Mouse (Mus musculus) thymus, adult 2 months (tissue): Measurements from ENCODE around the gene Ncbp1.
A peak's percentile ranks its signal among the peaks of the same experiment; 100 is the strongest.

ENCODE experiments used
- CTCF ChIP-seq: fragments of 200-500 bp; IDR thresholded peaks from 2 replicates; pipeline ENCODE4 v1.5.1; 2012; ENCODE audit warnings: mild to moderate bottlenecking, control low read depth, low read length, moderate library complexity, borderline replicate concordance; ENCODE audit not compliant: control insufficient read depth, poor library complexity, insufficient read depth; ENCODE audit errors: extremely low read depth
- POLR2A ChIP-seq: fragments of 200-500 bp; IDR thresholded peaks from 2 replicates; pipeline ENCODE4 v1.6.1; 2012; ENCODE audit warnings: mild to moderate bottlenecking, low read length, control low read depth, moderate library complexity; ENCODE audit not compliant: control insufficient read depth, poor library complexity, insufficient read depth; ENCODE audit errors: extremely low read depth

- TF ChIP-seq CTCF (peak; percentile 61; the same call in 1 of the 2 replicates), POLR2A (no peak)
Measured at GRCm38 (mm10) chr4:46126541-46126940, 11.9 kb upstream of the Ncbp1 start.
